Mouse (Mus musculus): Measurements from ENCODE around the gene Rb1.

DNA sequence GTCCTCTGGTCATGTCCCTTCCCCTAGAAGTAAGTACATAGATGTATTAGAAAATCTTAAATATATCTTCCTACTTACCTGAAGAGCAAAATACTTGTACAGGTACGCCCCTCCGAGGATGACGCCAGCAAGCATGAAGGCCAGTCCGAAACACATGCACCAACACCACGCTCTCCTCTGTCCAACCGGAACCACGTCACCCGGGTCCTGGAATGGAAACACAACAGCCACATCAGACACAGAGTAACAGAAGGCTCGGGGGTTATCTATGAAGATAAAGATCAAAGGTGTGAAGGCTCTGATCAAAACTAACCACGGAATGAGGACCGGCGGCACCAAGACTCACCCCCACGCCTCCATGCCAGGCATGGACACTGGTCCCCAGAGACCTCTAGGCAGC lies 42.6 kb upstream of the Rb1 start:
- TF ChIP-seq POLR2A (IDR thresholded peaks at IDR 0.05; ENCODE audit: insufficient read depth, low read length) (no peak), CTCF (IDR thresholded peaks at IDR 0.05; ENCODE audit: low read depth, low read length) (no peak), EP300 (IDR thresholded peaks at IDR 0.05; ENCODE audit: insufficient read depth, low read depth, low read length) (no peak)
